In the genomic region with DNA sequence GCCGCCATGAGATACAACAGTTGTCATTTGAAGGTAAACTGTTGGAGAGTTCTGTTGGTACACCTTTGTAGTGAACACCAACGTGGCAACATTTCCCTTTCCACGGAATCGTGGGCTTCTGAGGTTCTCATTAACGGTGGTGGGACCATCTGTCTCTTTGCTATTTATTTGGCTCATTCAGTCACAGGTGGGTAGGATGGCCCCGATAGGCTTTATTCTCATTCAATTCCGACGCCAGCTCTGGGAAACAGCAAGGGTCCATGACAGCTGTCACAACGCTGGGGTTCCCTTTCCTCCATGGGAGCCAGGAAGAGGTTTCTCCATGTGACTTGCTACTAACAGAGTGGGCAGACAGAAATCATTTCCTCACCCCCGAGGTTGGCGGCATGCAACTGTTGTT, we compare ENCODE assay signal across 20 mouse cellular contexts. TPM values are rescaled to one million over a fixed set of nuclear protein-coding genes. Genes with fewer than 3 reads are reported as not detected.
DNase-seq lines count a peak whose midpoint lies in the region.
"Had no signal": no experiment of that assay in that cellular context is flagged by ENCODE, and none has a peak within 500 bp of the region (broad histone marks: within the 10 kb centered on the region; RNA-seq: fewer than 3 reads in every experiment).

No protein-coding gene starts in this region.

- peak; percentile 51 for DNase-seq in left cerebral cortex, postnatal 4 days
- no peak for DNase-seq in left cerebral cortex, adult 8-10 months (ENCODE audit: low spot score in 2 of 2)
- peak; percentile 90 for DNase-seq in cerebellum, adult 11-12 months
- peak; percentile 92 for DNase-seq in cerebellum, adult 9-11 months
- DNase-seq in urinary bladder, adult 18-20 months (ENCODE audit: low spot score in 2 of 2): no peak
- no peak for DNase-seq in urinary bladder, postnatal 36 days (ENCODE audit: low spot score in 2 of 2)
- no peak for DNase-seq in thymus, postnatal 36 days
- DNase-seq: adrenal gland, postnatal 25 days; gastrocnemius, postnatal 14 days; kidney, adult 11 months; kidney, postnatal 25 days; liver; lung, adult 2 months; lung, postnatal 10 days; right cerebral cortex, adult 18-20 months; right cerebral cortex, postnatal 4 days; thymus, adult 18-20 months; thymus, postnatal 4 days had no signal

- intact Hi-C loops in left cerebral cortex, postnatal 4 days (cut with DNase I): no loop called here

RNA-seq across cellular contexts. Expression of a gene that starts 48.2 kb away (rescaled TPM):
- total RNA-seq in left cerebral cortex, postnatal 4 days (2021): 10 to 100 TPM; 39.5 to 45.9 TPM
- total RNA-seq in left cerebral cortex, adult 8-10 months (2022): 10 to 100 TPM; 58.9 to 71.8 (median 61.8) TPM
- total RNA-seq: granulocyte monocyte progenitor cell, adult 5-6 weeks; megakaryocyte-erythroid progenitor cell, adult 5-6 weeks had no signal

Comparison
In these comparisons a context has a peak if more than half of its experiments do, and no peak if none do; other contexts are left out.
1. DNase-seq: peak in left cerebral cortex, postnatal 4 days (single experiment), cerebellum, adult 11-12 months (single experiment) and cerebellum, adult 9-11 months (single experiment); none in left cerebral cortex, adult 8-10 months (0 of 2), urinary bladder, adult 18-20 months (0 of 2), urinary bladder, postnatal 36 days (0 of 2) and thymus, postnatal 36 days (0 of 2).